Mouse (Mus musculus): Measurements from ENCODE around the gene Cd81. TPM values are rescaled to one million over a fixed set of nuclear protein-coding genes. Genes with fewer than 3 reads are reported as not detected.

Gene Cd81
- polyA plus RNA-seq, 1 experiment from 2014 or later = 332 TPM

DNA sequence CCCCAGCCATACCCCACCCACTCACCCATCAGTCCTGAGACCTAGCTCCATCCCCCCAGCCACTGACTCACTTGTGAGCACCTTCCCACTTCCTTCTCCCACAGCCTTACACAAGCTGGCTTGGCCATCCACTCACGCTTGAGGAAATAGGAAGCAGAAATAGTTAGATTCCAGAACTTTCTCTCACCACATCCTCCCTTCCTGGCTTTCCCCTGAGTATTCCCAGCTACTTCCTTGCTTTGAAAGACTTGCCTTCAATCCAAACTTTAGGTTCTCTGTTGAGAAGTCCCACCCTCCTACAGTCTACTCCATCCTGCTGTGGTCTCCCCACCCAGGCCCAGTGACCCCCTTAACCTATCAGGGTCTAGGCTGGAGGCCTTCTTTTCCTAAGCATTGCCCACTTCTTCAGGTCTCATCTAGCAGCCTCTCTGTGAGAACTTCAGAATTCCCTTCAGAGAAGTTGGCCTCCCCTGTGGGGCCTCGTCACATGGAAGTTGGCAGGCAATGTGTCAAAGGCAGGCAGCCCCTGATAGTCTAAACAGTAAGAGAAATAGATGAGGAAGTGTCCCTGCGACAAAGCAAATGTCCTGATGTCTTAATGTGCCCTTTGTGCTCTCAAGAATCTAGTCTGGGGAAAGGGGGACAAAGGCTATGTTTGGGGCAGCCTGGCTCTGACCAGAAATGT is 11.3 kb upstream of the Cd81 start:
- H3K4me2 ChIP-seq (replicated peaks) = no peak overlapping the region
- no peaks in the 10 kb centered on the region for H3K27me3 ChIP-seq
- 0 out of 2 replicates have a peak, but pooled peaks cover 4% of the 10 kb centered on the region for H3K36me3 ChIP-seq
- H3K9me3 ChIP-seq = no peaks in the 10 kb centered on the region
- H3K27ac ChIP-seq = no peak overlapping the region
- no peak overlapping the region for H3K4me3 ChIP-seq
- ATAC-seq (ENCODE audit: insufficient number of reproducible peaks, insufficient read depth, low FRiP score, low TSS enrichment) = no peak
- 86% methylated on average over 3 of the region's 3 CpGs for WGBS
- no peak overlapping the region for H3K9ac ChIP-seq
- 0 out of 2 replicates have a peak, but pooled peaks cover 3% of the 10 kb centered on the region for H3K4me1 ChIP-seq

DNA sequence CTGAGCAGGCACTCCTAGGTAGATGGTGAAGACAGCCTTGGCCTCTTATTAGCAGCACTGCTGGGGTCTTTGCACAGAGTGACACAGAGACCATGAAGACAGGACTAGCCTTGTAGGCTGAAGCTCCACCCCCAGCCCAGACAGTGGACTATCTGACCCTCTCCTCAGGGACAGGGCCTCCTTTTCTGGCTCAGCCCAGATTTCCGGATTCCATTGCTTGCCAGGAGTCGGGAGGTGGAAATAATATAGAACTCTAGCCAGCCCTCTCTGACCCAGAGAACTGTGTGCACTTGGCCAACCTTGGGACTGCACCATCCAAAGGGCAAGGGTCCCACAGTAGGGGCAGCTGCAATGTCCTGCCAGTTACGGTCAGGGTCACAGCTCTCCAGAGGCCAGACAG is 10.4 kb upstream of the Cd81 start:
- no peak overlapping the region for H3K9ac ChIP-seq
- 0 out of 2 replicates have a peak, but pooled peaks cover 3% of the 10 kb centered on the region for H3K4me1 ChIP-seq
- ATAC-seq (ENCODE audit: insufficient number of reproducible peaks, insufficient read depth, low FRiP score, low TSS enrichment) = no peak
- H3K4me2 ChIP-seq (replicated peaks) = no peak overlapping the region
- 71% methylated on average over 3 of the region's 3 CpGs for WGBS
- H3K4me3 ChIP-seq = no peak overlapping the region
- H3K27ac ChIP-seq = no peak overlapping the region
- H3K36me3 ChIP-seq = no peaks in the 10 kb centered on the region
- no peaks in the 10 kb centered on the region for H3K9me3 ChIP-seq
- no peaks in the 10 kb centered on the region for H3K27me3 ChIP-seq

DNA sequence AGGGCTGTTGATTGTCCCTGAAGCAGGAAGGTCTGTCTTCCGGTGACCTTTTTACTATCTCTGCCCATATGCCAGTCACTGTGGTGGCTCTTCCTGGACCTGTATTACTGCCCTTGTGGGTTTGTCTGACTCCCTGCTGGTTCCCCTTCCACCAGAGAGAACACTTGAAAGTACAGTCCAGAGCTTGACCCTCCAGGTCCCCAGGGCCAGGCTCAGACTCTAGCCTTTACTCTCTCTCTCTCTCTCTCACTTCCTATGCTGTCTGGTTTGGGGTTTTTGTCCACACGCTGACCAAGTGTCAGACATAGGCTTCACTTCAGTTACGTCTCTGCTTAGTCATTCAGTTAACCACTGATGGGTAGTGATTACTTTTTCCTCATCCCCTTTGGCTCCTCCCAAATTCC is 9.6 kb upstream of the Cd81 start:
- Histone ChIP-seq H3K9me3 (no peaks in the 10 kb centered on the region), H3K27ac (no peak overlapping the region)
- WGBS = 71% methylated on average over 3 of the region's 3 CpGs

DNA sequence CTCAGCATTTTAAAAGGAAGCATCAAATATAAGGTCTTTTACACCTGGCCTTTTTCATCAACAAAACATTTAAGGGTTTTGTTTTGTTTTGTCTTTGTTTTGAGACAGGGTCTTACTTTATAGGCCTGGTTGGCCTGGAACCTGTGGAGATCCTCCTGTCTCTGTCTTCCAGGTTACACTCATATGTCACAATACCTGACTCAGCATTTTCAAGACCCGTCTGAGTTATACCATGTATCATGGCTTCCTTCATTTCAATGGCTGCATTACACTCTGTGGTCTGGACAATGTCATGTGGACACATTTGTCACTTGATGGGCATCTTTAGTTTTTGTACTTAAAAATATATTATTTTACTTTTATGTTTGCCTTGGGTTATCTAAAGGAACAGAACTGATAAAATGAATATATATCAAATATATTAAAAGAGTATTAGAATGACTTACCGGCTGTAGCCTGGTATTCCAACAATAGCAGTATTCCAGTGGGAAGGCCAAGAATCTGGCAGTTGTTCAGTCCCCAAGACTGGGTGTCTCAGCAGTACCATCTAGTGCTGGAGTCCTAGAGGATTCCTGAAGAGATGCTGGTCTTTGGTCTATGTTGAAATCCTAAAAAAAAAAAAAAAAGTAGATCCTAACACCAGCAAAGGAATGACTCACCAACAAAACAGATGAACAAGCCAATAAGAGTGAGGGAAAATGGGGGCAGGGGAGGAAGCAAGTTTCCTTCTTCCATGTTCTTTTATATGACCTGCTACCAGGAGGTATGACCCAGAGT is 8.3 kb upstream of the Cd81 start:
- 92% methylated on average over 2 of the region's 2 CpGs for WGBS
- no peak for ATAC-seq (ENCODE audit: insufficient number of reproducible peaks, insufficient read depth, low FRiP score, low TSS enrichment)
- Histone ChIP-seq H3K4me2 (replicated peaks) (no peak overlapping the region), H3K4me1 (0 out of 2 replicates have a peak, but pooled peaks cover 3% of the 10 kb centered on the region), H3K27ac (no peak overlapping the region), H3K9ac (no peak overlapping the region), H3K4me3 (no peak overlapping the region), H3K9me3 (no peaks in the 10 kb centered on the region), H3K36me3 (no peaks in the 10 kb centered on the region), H3K27me3 (no peaks in the 10 kb centered on the region)

More for the DNA sequence above, 9.6 kb upstream of the Cd81 start:
- ATAC-seq (ENCODE audit: insufficient number of reproducible peaks, insufficient read depth, low FRiP score, low TSS enrichment) = no peak
- no peak overlapping the region for H3K4me2 ChIP-seq (replicated peaks)
- no peaks in the 10 kb centered on the region for H3K27me3 ChIP-seq
- H3K36me3 ChIP-seq = no peaks in the 10 kb centered on the region
- no peak overlapping the region for H3K9ac ChIP-seq
- no peak overlapping the region for H3K4me3 ChIP-seq
- 0 out of 2 replicates have a peak, but pooled peaks cover 3% of the 10 kb centered on the region for H3K4me1 ChIP-seq

DNA sequence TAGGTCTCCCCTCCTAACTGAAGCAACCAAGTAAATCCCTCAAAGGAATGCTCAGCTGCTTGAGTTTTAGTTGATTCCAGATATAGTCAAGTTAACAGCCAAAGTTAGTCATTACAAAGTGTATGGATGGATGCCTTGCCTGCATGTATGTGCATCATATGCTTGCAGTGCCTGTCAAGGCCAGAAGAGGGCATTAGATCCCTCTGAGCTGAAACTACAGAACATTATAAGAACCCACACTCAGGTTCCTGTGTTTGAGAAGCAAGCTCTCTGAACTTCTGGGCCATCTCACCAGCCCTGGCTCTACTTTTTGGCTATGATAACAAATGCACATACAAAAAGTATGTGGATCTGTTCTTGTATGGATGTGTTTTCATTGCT is 7.7 kb upstream of the Cd81 start:
- Histone ChIP-seq H3K9me3 (no peaks in the 10 kb centered on the region), H3K4me2 (replicated peaks) (no peak overlapping the region), H3K27me3 (no peaks in the 10 kb centered on the region), H3K36me3 (no peaks in the 10 kb centered on the region), H3K4me3 (no peak overlapping the region), H3K27ac (no peak overlapping the region), H3K4me1 (0 out of 2 replicates have a peak, but pooled peaks cover 3% of the 10 kb centered on the region), H3K9ac (no peak overlapping the region)
- ATAC-seq (ENCODE audit: insufficient number of reproducible peaks, insufficient read depth, low FRiP score, low TSS enrichment) = no peak

DNA sequence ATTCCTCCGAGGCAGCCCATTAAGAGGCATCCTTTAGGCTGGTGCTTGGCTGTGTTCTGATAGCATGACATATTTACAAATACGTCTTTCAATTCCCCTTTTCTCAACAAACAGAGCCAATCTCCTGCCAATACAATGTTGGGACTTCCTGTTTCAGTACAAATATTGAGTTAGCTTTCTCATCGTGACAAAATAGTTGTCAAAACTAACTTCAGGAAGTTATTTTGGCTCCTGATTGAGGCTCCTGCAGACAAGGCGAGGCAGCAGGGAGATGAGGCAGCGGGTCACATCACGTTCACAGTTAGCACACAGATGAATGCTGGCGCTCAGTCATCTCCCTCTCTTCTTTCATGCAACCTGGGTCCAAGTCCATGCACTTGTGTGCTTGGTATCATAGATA is 6.2 kb upstream of the Cd81 start:
- no peak for ATAC-seq (ENCODE audit: insufficient number of reproducible peaks, insufficient read depth, low FRiP score, low TSS enrichment)
- H3K9ac ChIP-seq = no peak overlapping the region
- WGBS = 84% methylated on average over 7 of the region's 7 CpGs
- no peaks in the 10 kb centered on the region for H3K27me3 ChIP-seq
- H3K4me3 ChIP-seq = no peak overlapping the region
- H3K27ac ChIP-seq = no peak overlapping the region
- H3K36me3 ChIP-seq = no peaks in the 10 kb centered on the region
- H3K4me2 ChIP-seq (replicated peaks) = no peak overlapping the region
- 0 out of 2 replicates have a peak, but pooled peaks cover 3% of the 10 kb centered on the region for H3K4me1 ChIP-seq
- H3K9me3 ChIP-seq = no peaks in the 10 kb centered on the region

DNA sequence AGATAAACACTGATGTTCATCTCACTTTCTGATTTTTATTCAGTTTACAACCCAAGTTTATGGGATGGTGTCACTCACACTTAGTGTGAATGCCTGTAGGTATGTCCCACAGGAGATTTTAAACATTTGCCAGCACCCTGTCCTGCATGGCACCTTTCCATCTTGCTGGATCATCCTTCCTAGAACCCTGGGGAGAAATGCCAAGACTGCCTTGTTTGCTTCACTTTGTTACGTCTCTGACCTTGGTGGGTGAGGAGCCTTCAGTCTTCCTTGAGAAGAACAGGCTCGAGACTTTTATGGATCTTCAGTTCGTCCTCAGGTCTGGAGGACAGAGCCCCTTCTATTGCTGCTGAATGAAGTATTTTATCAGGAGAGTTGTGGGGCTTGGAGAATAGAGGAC is 3.2 kb upstream of the Cd81 start:
- H3K4me1 ChIP-seq = peaks cover 13% of the 10 kb centered on the region
- H3K4me2 ChIP-seq (replicated peaks) = no peak overlapping the region
- H3K4me3 ChIP-seq = no peak overlapping the region
- H3K9ac ChIP-seq = no peak overlapping the region
- no peaks in the 10 kb centered on the region for H3K36me3 ChIP-seq
- no peaks in the 10 kb centered on the region for H3K9me3 ChIP-seq
- ATAC-seq (ENCODE audit: insufficient number of reproducible peaks, insufficient read depth, low FRiP score, low TSS enrichment) = no peak
- no peaks in the 10 kb centered on the region for H3K27me3 ChIP-seq
- no peak overlapping the region for H3K27ac ChIP-seq
- WGBS = 64% methylated on average over 3 of the region's 3 CpGs

DNA sequence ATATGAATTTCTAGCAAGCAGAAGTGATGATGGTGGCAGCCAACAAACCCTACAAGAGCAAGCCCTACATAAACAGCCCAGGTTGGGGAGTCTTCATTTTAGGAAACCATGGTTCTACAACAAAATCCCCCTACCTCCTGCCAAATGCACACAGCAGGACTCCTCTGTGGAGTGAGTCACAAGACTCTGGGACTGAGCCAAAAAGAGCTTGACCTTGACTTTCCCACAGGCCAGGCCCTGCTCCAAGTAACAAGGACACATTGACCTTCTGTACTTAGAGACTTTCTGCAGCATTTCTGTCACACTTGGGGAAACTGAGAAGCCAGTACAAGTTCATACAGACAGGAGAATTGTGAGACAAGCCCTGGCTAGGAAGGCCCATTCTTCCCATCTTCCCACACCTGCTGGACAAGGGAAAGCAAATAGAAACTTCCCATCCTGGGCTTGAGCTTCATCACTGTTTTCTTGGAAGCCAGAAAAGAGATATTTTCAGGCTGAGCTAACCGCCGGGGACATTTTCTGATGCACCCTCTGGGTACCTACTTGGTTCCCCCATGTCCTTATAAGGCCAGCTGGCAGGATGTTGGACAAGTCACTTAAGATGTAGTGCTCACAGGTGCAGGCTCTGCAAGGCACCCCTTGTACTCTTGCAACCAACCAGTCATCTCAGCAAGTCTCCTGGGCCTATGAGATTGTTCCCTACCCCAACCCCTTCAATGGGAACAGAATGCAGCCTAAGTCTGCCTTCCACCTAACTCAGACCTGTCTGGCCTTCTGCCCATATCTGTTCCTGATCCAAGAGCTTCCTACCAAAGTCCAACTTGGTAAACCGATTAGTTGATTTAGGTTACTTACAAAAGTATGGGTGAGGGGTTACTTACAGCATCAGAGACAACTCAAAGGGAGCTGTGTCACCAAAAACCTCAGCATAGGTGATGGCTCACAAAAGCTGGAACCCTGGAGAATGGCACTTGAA is 2.4 kb upstream of the Cd81 start:
- H3K4me2 ChIP-seq (replicated peaks) = no peak overlapping the region
- H3K36me3 ChIP-seq = no peaks in the 10 kb centered on the region
- no peak for ATAC-seq (ENCODE audit: insufficient number of reproducible peaks, insufficient read depth, low FRiP score, low TSS enrichment)
- H3K27me3 ChIP-seq = no peaks in the 10 kb centered on the region
- no peak overlapping the region for H3K4me3 ChIP-seq
- H3K27ac ChIP-seq = no peak overlapping the region
- 89% methylated on average over 3 of the region's 3 CpGs for WGBS
- peaks cover 21% of the 10 kb centered on the region for H3K4me1 ChIP-seq
- no peaks in the 10 kb centered on the region for H3K9me3 ChIP-seq
- H3K9ac ChIP-seq = no peak overlapping the region

DNA sequence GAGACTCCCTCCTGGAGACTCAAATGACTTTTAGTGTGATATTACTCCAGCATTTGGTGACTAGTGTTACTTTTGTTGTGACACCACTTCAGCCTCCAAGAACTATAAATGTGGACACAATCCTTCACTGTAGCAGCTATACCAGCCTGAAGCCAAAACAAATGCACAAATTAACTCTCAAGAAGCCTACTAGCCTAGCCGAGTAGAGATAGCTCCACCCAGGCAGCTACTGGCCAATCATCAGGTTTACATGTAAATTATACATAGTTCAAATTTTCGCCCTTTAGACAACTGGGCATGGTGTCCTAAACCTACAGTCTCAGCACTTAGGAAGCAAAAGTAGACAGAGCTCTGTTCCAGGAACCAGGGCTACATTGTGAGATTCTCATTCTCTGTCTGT is 1.2 kb upstream of the Cd81 start:
- Histone ChIP-seq H3K27me3 (no peaks in the 10 kb centered on the region), H3K9ac (no peak overlapping the region), H3K36me3 (peaks cover 3% of the 10 kb centered on the region; the same call in 1 of the 2 replicates), H3K4me3 (no peak overlapping the region), H3K4me2 (replicated peaks) (no peak overlapping the region), H3K9me3 (no peaks in the 10 kb centered on the region), H3K27ac (no peak overlapping the region), H3K4me1 (peaks cover 33% of the 10 kb centered on the region)
- no peak for ATAC-seq (ENCODE audit: insufficient number of reproducible peaks, insufficient read depth, low FRiP score, low TSS enrichment)
- 58% methylated on average over 2 of the region's 2 CpGs for WGBS

DNA sequence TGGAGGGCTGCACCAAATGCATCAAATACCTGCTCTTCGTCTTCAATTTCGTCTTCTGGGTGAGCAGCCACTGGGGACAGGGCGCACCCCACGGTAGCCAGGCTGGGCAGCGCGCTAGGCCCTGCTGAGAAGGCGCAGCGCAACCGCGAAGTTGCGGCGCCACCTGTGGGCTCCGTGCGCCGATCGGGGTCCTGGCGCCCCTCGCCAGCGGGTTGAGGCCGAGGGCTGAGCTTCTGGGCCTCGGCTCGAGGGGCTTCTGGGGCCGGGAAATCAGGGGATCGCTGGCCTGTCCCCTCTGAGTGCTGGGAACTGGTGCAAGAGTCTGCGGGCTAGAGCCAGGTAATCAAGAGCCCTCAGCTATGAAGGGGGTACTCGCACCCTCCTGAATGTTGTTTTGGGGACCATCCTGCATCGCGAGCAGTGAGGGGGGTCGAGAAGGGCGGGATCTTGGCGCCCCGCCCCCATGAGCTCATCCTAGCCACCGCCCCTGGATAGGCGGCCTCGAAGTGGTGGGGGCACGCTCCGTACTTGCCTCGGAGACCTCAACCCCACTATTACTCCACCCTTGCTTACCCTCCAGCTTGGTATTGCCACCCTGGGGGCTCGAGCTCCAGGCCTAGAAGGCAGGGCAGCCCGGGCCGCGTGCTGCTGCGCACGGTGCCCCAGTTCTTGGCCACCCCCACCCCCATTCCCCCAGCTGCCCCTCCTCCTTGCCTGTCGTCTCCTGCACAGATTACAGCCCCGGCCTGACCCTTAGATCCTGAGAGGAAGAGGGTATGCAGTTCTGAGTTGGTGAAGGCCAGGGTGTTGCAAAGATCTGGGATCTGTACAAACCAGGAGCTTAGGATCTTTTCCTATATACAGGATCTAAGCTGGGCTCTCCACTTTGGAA is 715 bp downstream of the Cd81 start:
- Histone ChIP-seq H3K27ac (peak overlapping the region; percentile 89), H3K4me3 (peak overlapping the region; percentile 94), H3K36me3 (peaks cover 10% of the 10 kb centered on the region; the same call in 1 of the 2 replicates), H3K9me3 (no peaks in the 10 kb centered on the region), H3K9ac (peak overlapping the region; percentile 93), H3K4me2 (replicated peaks) (peak overlapping the region; percentile 90), H3K4me1 (peaks cover 43% of the 10 kb centered on the region), H3K27me3 (no peaks in the 10 kb centered on the region)
- WGBS = under 1% methylated on average over 46 of the region's 46 CpGs
- ATAC-seq (ENCODE audit: insufficient number of reproducible peaks, insufficient read depth, low FRiP score, low TSS enrichment) = peak; percentile 77
